Mouse (Mus musculus): ENCODE results near the gene Csmd2.

GRCm38 (mm10) chr4:128411941-128412630 lies 424.4 kb downstream of the Csmd2 start:
- TF ChIP-seq CTCF (IDR thresholded peaks at IDR 0.05; ENCODE audit: low read depth, low read length) (no peak), GATA2 (IDR thresholded peaks at IDR 0.05; ENCODE audit: borderline replicate concordance, low read depth, low read length) (no peak), GATA1 (IDR thresholded peaks at IDR 0.05; ENCODE audit: borderline replicate concordance, low read length) (no peak)
